Mouse (Mus musculus): ENCODE measurements around the gene Itpkb. TPM values are rescaled to one million over a fixed set of nuclear protein-coding genes. Genes with fewer than 3 reads are reported as not detected.

Itpkb gene
- polyA plus RNA-seq, 1 experiment: 12.5 TPM

DNA sequence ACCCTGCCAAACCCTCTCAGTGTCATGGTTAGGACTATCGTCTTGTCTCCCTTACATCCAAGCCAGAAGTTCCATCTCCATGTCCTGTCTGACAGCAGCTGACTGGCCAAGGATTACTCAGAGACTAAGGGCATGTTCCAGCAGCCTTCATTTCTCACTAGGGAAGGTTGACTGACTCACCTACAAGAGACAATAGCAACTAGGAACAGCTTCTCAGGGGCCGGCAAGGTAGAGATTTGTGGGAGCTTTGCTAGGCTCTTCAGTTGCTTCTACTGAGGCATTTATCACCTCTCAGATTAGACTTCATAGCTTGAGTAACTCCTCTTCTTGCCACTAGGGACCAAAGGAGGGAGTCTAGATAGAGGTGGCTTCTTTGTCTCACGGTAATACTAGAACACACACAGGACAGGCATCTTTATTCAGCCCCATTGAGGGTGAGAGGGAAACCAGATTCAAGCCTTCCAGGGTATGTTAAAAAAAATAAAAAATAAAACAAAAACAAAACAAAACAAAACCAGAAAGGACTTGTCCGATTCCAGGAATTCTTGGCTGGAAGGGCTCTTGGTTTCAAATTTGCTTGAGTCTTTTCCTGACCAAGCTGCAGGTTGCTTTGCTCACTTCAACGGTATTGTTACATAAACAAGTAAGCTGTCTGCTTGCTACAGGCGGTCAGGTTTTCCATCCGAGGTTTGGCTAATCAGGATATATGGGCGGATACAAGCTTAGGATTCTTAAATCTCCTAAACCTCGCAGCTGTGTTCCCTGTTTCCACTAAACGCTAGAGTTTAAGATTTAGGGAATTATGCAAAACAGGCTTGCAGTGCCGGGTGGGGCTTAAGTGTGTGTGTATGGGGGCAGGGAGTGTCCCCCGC lies 1.3 kb upstream of the Itpkb start:
- Histone ChIP-seq H3K4me3 (ENCODE audit: insufficient read depth, low read length) (no peak overlapping the region), H3K27ac (ENCODE audit: insufficient read depth, low read length) (no peak overlapping the region; the same call in 1 of the 2 replicates), H3K4me1 (ENCODE audit: control insufficient read depth, insufficient read depth, low read length) (no peaks in the 10 kb centered on the region)
- no peak for TF ChIP-seq CTCF (IDR thresholded peaks at IDR 0.05; ENCODE audit: borderline replicate concordance, insufficient read depth, low read length)
- TF ChIP-seq POLR2A (IDR thresholded peaks at IDR 0.05; ENCODE audit: low read depth, low read length): no peak

DNA sequence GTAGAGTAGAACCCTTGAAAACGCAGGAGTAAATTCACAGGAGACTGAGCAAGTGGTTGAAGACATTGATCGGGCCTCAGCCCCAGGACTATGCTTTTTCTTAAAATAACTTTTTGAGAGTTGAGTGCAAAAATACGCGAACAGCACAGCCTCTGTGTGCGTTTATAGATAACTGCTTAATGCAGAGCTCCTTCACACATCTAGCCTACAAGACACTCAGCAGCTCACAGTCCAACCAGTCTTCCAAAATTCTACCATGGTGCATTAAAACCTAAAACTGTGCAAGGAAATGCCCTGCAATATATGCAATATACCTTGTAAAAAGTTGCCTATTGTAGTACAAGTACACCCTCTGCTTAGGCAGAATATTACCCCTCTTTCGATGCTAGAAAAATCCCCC lies 579 bp upstream of the Itpkb start:
- TF ChIP-seq CTCF (IDR thresholded peaks at IDR 0.05; ENCODE audit: borderline replicate concordance, insufficient read depth, low read length): no peak
- 0 out of 2 replicates have a peak, but pooled peaks have one; percentile 18 for TF ChIP-seq POLR2A (IDR thresholded peaks at IDR 0.05; ENCODE audit: low read depth, low read length)
- Histone ChIP-seq H3K27ac (ENCODE audit: insufficient read depth, low read length) (peak overlapping the region; percentile 43; the same call in 1 of the 2 replicates), H3K4me1 (ENCODE audit: control insufficient read depth, insufficient read depth, low read length) (no peaks in the 10 kb centered on the region), H3K4me3 (ENCODE audit: insufficient read depth, low read length) (no peak overlapping the region)

DNA sequence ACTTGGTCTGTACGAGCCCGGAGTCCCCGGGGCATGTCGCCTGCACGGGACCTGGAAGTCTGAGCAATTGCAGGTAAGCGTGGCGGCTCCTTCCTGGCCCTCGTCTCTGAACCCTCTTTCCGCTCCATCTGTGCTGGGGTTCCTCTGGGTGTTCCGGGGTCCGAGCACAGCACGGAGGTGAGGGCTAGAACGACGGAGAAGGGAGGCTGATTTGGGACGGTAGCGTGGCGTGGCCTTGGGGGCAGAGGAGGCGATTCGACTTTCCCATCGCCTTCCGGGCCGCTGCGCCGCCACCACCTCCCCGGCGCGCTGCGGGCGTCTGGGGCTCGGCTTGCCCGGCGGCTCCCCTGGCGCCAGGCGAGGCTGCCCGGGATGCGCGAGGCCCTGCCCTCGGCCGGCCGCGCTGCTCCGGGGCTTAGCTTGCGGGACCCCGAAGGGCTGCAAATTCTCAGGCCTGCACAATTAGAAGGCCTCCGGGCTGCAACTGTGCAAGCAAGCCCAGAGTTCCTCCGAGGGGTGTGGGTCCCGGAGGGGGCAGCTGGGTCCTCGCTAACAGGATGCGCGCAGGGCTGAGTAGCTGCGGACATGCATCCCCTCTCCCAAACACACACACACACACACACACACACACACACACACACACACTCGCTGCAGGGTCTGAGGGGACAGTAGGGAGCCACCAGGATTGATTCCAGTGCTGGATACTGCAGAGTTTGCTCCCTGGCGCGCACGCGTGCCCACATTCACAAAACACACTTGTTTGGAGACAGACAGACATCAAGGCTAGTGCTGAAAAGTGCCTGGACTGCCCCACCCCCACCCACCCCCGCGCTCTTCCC lies 641 bp downstream of the Itpkb start:
- no peak for TF ChIP-seq CTCF (IDR thresholded peaks at IDR 0.05; ENCODE audit: borderline replicate concordance, insufficient read depth, low read length)
- peak; percentile 23; the same call in 1 of the 2 replicates for TF ChIP-seq POLR2A (IDR thresholded peaks at IDR 0.05; ENCODE audit: low read depth, low read length)
- peak overlapping the region; percentile 60 for H3K4me3 ChIP-seq (ENCODE audit: insufficient read depth, low read length)

DNA sequence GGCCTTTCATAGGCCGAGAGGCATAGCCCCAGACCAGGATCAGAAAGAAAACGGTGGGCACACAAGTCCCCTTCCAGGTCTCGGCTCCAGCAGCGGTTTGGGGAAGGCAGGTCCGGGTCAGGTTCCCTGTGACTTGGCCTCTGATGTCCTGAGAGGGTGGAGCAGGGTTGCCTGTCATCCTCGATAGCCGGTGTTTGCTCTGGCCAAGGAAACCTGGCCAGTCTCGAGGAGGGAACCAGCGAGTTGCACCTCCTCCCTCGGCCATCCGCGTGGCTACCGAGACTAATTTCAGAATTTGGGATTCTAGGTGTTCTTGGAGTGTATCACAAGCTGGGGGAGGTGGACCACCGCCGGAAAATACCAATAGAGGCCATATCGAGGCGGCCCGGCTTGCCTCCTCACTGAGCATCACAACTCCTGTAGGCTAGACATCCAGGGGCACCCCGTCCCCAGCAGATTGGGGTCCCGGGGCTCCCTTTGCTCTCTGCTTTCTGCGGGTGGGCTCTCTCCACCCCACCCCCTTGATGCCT lies 1.3 kb downstream of the Itpkb start:
- H3K4me3 ChIP-seq (ENCODE audit: insufficient read depth, low read length): peak overlapping the region; percentile 60
- no peaks in the 10 kb centered on the region for H3K4me1 ChIP-seq (ENCODE audit: control insufficient read depth, insufficient read depth, low read length)
- TF ChIP-seq CTCF (IDR thresholded peaks at IDR 0.05; ENCODE audit: borderline replicate concordance, insufficient read depth, low read length) (no peak), POLR2A (IDR thresholded peaks at IDR 0.05; ENCODE audit: low read depth, low read length) (no peak; the same call in none of the 2 replicates)
- no peak overlapping the region for H3K27ac ChIP-seq (ENCODE audit: insufficient read depth, low read length)

More for the DNA sequence above, 641 bp downstream of the Itpkb start:
- Histone ChIP-seq H3K4me1 (ENCODE audit: control insufficient read depth, insufficient read depth, low read length) (no peaks in the 10 kb centered on the region), H3K27ac (ENCODE audit: insufficient read depth, low read length) (peak overlapping the region; percentile 47)

DNA sequence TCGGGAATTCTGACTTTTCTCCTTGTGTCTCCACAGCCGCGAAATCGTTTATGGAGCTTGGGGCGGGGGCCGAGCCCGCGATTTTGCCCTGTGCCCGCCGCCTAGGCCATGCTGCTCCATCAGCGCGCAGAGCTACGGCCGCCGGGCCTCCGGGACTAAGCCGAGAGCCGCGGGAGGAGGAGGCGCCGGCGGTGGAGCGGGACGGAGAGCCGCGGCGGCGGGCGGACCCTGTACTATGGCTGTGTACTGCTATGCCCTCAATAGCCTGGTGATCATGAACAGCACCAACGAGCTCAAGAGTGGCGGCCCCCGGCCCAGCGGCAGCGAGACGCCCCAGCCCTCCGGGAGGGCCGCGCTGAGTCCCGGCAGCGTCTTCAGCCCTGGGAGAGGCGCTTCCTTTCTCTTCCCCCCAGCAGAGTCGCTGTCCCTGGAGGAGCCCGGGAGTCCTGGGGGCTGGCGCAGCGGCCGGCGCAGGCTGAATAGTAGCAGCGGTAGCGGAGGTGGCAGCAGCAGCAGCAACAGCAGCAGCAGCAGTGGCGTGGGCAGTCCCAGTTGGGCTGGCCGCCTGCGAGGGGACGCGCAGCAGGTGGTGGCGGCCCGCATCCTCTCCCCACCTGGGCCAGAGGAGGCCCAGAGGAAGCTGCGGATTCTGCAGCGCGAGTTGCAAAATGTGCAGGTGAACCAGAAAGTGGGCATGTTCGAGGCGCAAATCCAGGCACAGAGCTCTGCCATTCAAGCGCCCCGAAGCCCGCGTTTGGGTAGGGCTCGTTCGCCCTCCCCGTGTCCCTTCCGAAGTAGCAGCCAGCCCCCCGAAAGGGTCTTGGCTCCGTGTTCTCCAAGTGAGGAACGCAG lies 2.0 kb downstream of the Itpkb start:
- no peaks in the 10 kb centered on the region for H3K4me1 ChIP-seq (ENCODE audit: control insufficient read depth, insufficient read depth, low read length)
- TF ChIP-seq CTCF (IDR thresholded peaks at IDR 0.05; ENCODE audit: borderline replicate concordance, insufficient read depth, low read length) (no peak), POLR2A (IDR thresholded peaks at IDR 0.05; ENCODE audit: low read depth, low read length) (no peak)
- H3K4me3 ChIP-seq (ENCODE audit: insufficient read depth, low read length): peak overlapping the region; percentile 60
- H3K27ac ChIP-seq (ENCODE audit: insufficient read depth, low read length): no peak overlapping the region

DNA sequence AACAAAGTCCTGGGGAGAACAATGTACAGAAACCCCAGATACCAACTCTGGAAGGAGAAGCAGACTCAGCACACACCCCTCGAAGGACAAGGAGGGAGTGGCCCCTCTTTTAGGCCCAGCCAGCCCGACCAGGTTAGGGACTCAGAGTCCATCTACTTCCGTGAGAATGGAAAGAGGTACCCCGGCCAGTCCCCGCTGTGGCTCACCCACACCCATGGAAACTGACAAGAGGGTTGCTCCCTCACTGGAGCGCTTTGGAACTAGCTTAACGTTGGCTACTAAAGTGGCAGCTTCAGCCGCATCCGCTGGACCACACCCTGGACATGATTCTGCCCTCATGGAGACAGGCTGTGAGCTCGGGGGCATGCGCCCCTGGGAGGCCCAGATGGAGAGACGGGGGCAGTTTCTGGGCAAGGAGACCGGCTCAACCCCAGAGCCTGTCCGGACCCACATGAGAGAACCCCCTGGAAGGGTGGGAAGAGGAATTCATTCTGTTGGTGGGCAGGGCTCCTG lies 2.7 kb downstream of the Itpkb start:
- no peak overlapping the region for H3K4me3 ChIP-seq (ENCODE audit: insufficient read depth, low read length)
- no peaks in the 10 kb centered on the region for H3K4me1 ChIP-seq (ENCODE audit: control insufficient read depth, insufficient read depth, low read length)
- H3K27ac ChIP-seq (ENCODE audit: insufficient read depth, low read length): no peak overlapping the region
- no peak for TF ChIP-seq CTCF (IDR thresholded peaks at IDR 0.05; ENCODE audit: borderline replicate concordance, insufficient read depth, low read length)
- no peak for TF ChIP-seq POLR2A (IDR thresholded peaks at IDR 0.05; ENCODE audit: low read depth, low read length)

DNA sequence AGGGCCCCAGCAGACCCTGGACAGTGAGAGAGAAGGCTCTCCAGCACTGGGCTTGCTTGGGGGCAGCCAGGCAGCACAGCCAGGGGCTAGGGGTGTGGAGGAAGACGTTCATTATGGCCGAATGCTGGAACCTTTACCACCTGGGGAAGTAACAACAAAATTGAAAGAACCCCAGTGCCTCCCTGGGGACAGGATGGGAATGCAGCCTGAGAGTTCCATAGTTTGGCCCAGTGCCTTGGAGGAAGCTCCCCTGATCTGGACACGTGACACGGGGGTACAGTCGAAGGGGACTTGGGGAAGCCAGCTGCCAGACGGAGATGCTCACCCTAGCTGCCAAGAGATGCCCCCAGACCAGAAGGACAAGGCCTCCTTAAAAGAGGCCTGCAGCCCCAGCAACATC lies 3.3 kb downstream of the Itpkb start:
- Histone ChIP-seq H3K4me1 (ENCODE audit: control insufficient read depth, insufficient read depth, low read length) (no peaks in the 10 kb centered on the region), H3K27ac (ENCODE audit: insufficient read depth, low read length) (no peak overlapping the region), H3K4me3 (ENCODE audit: insufficient read depth, low read length) (no peak overlapping the region)
- no peak for TF ChIP-seq POLR2A (IDR thresholded peaks at IDR 0.05; ENCODE audit: low read depth, low read length)

DNA sequence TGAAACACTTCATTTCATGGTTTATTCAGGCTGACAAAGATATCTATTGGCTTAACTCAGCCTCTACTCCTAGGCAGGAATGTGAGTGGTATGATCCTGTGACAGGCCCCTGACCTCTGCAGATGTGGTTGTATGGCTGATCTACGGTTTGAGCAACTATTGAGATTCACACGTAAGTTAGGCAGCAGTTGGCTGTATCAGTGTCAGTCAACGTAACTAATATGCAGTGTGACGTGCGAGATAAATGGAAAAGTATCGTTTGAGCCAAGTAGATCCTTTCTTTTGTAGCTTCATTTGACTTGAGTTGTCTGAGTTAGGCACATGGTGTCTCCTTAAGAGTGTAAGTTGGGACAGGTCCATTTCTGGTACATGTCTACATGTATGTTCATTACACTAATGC lies 4.3 kb downstream of the Itpkb start:
- TF ChIP-seq POLR2A (IDR thresholded peaks at IDR 0.05; ENCODE audit: low read depth, low read length) (no peak), CTCF (IDR thresholded peaks at IDR 0.05; ENCODE audit: borderline replicate concordance, insufficient read depth, low read length) (no peak)
- no peak overlapping the region for H3K27ac ChIP-seq (ENCODE audit: insufficient read depth, low read length)

More for the DNA sequence above, 4.3 kb downstream of the Itpkb start:
- H3K4me1 ChIP-seq (ENCODE audit: control insufficient read depth, insufficient read depth, low read length): no peaks in the 10 kb centered on the region
- H3K4me3 ChIP-seq (ENCODE audit: insufficient read depth, low read length): no peak overlapping the region
